Mouse (Mus musculus) brain, embryonic 14.5 days (tissue): ENCODE measurements at regions not wholly inside any gene's neighbourhood (a gene's known extent, or its start where the extent isn't known, plus 50 kb on each side); places are given as distances from the start of the nearest gene placed in this dataset.

ENCODE experiments used
- DNase-seq: peaks from one replicate; pipeline ENCODE4 v3.0.0-alpha.2; 2011; ENCODE audit warnings: low read depth
- CTCF ChIP-seq: fragments of 200-500 bp; IDR thresholded peaks from 2 replicates; pipeline ENCODE4 v1.5.1; 2012; ENCODE audit warnings: inconsistent platforms, mild to moderate bottlenecking, moderate library complexity, borderline replicate concordance; ENCODE audit not compliant: insufficient read depth, insufficient read length; ENCODE audit errors: extremely low read depth
- POLR2A ChIP-seq: fragments of 200-500 bp; IDR thresholded peaks from 2 replicates; pipeline ENCODE4 v1.6.1; 2012; ENCODE audit warnings: mild to moderate bottlenecking, inconsistent platforms, borderline replicate concordance; ENCODE audit not compliant: poor library complexity, insufficient read depth, insufficient read length, severe bottlenecking; ENCODE audit errors: extremely low read depth

DNA sequence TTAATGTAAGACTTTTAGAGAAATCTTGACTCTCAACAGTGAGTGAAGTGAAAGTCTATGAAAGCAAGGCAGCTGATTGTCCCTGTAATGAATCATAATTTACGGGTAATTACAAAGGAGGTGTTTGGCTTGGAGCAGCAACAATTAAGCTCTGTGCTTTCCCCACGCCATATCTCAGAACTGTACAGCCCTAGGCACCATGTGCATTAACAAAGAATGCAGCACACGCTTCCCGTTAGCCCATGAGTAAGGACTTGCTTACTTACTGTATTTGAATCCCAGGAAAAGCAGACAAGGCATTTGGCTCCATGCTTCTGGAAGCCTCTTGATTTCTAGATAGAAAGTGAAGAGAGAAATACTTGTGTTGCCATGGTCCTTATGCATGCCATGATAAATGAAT lies 354.2 kb upstream of the Hs6st1 start:
- peak; percentile 14 for DNase-seq
- no peak for TF ChIP-seq CTCF
- TF ChIP-seq POLR2A = no peak

DNA sequence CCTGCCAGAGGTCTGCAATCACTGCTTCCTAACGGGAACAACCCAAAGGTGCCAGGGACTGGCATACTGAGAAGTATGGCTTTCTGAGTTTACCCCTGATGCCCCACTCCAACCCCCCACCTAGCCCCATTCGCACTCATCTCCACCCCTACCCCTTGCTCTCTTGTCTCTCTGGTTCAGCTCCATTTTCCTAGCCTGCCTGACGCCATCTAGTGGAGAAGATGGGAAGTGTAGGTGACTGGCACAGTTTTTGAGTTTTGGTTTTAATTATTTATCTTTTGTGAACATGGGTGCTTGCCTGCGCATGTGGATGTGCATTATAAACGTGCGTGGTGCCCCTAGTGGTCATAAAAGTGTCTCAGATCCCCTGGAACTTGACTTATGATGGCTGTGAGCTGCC lies 352.3 kb upstream of the Hs6st1 start:
- TF ChIP-seq POLR2A = no peak
- TF ChIP-seq CTCF = peak; percentile 23; the same call in 1 of the 2 replicates
- DNase-seq = no peak

DNA sequence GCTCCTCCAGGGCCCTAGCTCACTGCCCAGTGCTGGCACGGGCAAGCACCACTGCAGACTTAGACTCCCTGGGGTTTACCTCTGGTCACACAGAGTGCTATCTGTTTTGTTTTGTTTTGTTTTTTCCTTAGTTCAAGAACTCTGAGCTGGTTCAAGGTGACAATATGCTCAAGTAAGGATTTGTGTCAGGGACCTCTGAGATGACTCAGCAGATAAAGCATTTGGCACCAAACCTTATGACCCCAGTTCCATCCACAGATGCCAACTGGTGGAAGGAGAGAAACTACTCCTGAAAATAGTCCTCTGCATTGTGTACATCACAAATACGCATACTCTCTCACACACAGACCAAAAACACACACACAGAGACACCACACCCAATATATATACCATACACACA lies 351.0 kb upstream of the Hs6st1 start:
- TF ChIP-seq CTCF = no peak
- TF ChIP-seq POLR2A = no peak
- DNase-seq = no peak

DNA sequence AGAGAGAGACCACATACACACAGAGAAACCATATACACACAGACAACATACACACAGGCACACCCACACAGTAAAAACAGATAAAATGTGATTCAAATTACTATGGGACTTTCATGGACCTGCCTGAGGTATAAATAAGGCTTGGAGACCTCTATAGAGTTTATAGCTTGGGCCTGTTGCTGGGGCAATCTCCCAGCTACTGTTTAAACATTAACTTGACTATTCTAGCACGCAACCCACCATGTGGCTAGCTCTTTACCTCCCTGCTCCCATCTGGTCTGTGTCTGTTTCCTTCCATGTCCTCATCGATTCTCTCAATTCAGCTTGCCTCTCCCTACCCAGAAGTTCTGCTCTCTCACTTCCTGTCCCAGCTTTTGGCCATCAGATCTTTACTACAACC lies 350.5 kb upstream of the Hs6st1 start:
- no peak for DNase-seq
- TF ChIP-seq CTCF (no peak), POLR2A (no peak)

DNA sequence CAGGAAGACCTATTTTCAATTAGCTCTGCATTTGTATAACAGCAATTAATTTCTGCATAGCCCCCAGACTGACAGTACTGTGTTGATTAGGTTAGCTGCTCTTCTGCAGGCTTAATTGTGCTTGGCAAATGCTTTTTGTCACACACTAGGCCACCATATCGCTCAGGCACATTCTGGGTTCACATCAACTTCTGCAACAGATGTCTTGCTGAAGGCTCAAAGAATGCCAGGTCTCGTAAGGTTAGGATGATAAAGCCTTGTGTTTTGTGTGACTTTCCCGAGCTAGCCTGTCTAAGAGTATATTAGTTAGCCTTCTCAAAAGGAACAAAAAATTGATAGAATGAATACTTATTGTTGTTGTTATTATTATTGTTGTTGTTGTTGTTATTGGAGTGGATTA lies 348.1 kb upstream of the Hs6st1 start:
- DNase-seq = peak; percentile 33
- no peak for TF ChIP-seq POLR2A
- no peak for TF ChIP-seq CTCF

DNA sequence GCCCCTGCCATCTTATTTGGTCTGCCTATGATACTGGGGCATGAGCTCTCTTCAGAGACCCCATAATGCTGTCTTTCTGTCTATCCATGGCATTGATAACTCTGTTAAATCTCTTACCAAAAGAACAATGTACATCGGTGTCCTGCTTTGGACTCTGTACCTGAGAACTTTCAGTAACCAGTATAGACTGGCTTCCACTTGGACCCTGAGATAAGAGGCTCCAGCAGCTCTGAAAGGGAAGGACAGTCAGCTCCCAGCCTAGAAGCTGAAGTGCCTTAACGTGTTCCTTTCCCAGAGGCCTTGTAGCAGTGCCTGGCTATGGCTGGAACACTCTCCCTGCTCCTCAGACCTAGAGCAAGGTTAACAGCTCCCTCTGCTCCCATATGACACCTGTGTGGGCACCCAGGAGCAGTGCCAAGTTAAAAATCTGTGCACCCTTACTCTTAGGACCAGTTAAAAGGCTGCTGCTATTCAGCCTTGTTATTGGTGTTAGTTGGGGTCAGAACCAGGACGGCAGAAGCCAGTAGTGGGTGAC lies 343.8 kb upstream of the Hs6st1 start:
- TF ChIP-seq POLR2A (no peak), CTCF (no peak)
- DNase-seq = no peak

DNA sequence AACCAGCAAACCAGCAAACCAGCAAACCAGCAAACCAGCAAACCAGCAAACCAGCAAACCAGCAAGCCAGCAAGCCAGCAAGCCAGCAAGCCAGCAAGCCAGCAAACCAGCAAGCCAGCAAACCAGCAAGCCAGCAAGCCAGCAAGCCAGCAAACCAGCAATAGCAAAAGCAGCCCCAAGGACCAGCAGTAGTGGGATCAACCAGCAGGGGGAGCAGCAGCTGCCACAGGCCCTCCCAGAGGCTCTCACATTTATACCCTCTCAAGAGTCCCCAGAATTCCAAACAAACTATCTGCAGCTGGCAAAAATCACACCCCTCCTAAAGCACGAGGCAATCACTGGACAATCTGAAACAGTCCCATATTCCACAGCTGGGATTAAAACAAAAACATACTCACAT lies 341.6 kb upstream of the Hs6st1 start:
- DNase-seq = peak; percentile 65
- TF ChIP-seq CTCF (peak; percentile 64), POLR2A (no peak)

DNA sequence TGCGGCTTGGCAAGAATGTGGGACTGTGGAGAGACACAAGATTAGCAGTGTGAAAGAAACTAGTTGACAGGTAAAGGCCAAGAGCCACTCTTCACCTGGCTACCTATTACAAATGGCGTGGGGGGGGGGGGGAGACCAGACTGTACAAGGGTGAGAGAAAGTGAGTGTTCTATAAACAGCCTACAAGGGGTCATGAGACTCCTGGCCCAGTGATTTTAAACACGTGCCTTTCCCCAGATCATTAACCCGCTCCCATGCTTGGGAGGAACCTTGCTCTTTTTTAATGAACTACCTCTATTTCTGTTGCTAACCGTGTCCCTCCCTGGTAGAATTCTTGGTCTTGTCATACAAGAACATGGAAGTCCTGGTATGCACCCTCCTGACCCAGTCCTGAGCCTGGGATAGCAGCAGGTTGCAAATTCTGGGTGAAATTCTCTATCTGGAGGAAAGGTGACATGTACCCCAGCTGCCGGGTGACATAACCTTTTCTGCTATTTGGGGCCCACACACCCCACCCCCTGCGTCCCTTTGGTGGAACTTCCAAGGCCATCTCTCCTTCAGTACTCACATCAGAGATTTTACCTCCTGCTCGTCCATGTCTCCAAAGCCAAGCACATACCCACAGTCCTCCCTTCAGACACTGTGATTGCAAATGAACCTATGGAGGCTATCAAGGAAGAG lies 340.8 kb upstream of the Hs6st1 start:
- DNase-seq = no peak
- TF ChIP-seq POLR2A = no peak
- no peak for TF ChIP-seq CTCF

DNA sequence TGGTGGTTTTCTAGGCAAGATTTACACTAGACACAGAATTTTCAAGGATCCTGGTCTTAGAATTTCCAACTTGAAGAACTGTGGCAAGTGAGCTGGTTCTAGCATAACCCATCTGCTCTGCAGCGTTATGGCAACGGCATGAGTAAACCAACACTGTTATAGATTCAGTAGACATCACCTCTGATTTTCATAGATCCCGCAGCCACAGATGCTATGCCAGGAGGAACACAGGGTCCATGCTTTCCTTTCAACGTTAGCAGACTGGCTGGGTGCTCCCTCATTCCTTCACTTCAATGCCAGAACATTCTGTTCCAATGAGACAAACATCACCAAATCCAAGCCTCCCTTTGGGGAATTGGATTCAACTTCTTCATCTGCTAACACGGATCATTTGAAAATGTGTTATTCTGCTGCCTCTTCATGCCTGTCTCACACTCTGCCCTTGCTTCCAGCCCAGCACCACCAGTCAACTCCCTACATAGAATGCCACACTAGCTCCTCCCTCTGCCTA lies 338.4 kb upstream of the Hs6st1 start:
- DNase-seq = peak; percentile 28

DNA sequence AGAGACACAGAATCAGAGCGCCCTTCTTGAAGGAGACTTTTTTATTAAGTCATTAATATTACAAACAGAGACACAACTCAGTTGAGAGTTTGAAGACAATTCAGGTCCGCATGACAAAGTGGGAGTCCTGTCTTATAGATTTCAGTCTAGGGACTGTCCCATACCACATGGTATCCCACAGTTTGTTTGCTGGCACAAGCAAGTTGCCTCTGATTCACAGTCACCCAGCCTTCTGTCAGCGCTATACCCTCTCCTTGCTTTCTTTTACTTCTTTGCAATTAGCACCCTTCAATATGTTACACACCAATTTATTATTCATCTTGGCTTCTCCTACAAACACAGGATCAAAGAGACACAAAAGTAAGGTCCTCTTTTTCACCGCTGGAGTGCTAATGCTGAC lies 337.9 kb upstream of the Hs6st1 start:
- TF ChIP-seq POLR2A (no peak), CTCF (no peak)
- DNase-seq = peak; percentile 50

More for the DNA sequence above, 338.4 kb upstream of the Hs6st1 start:
- no peak for TF ChIP-seq POLR2A
- no peak for TF ChIP-seq CTCF

DNA sequence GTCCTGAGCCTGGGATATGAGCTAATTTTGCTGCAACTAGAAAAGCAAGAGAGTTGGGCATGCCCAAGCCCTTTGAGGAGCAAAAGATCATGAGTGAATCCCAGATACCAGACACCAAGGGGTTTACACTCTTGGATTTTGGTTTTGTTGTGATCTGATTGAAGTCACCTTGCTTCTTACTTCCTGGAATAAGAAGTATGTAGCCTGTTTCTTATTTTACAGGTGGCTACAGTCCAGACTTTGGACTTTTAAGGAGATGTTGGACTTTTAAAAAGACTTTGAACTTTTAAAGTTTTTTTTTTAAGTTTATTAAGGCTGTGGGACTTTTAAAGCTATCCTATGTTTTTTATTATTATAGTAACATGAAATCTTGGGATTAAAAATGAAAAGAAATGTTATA lies 332.0 kb upstream of the Hs6st1 start:
- TF ChIP-seq CTCF = no peak
- no peak for TF ChIP-seq POLR2A
- DNase-seq = no peak

DNA sequence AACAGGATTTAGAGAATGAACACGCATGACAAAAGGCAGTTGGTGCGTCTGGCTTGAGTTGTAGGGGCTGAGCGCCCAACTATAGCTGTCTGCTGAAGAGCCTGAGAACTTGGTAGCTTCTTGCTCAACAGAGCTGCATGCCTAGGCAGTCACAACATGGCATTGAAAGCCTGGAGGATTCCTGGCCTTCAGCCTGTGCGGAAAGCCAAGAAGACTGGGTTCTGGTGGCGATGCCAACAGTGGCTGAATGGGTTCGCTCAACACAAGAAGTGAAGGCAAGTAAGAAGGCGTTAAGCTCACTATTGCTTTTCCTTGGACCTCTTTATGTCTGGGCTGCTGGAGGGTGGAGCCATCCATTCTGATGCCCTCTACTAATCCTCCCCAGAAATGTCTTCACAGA lies 318.6 kb upstream of the Hs6st1 start:
- peak; percentile 53 for DNase-seq

More for the DNA sequence above, 318.6 kb upstream of the Hs6st1 start:
- TF ChIP-seq CTCF = no peak
- no peak for TF ChIP-seq POLR2A
